Mouse (Mus musculus) adipose tissue, adult 10 weeks (tissue): ENCODE data around the gene Ifnl2. TPM values are rescaled to one million over a fixed set of nuclear protein-coding genes. Genes with fewer than 3 reads are reported as not detected.

Source experiments
- polyA plus RNA-seq: library from polyadenylated mRNA; stranded (reverse); fragments of 350-450 nt; fragmentation: Illumina TruSeq; extraction: RNeasy Lipid Tissue Mini Kit (QIAGEN cat#74804); gene quantifications from one replicate; pipeline ENCODE4 v1.2.3, GENCODE M21; 2014; ENCODE audit warnings: low read depth, low replicate concordance

The Ifnl2 gene
- polyA plus RNA-seq: not detected

GRCm38 (mm10) chr7:28510405-28510974 lies at the start of gene Ifnl2:
Gene Ifnl2, minus strand, starts transcription at chr7:28510455.

GRCm38 (mm10) chr7:28547154-28547553 lies 36.9 kb upstream of the Ifnl2 start, which contains the start of gene Nccrp1:
Gene Nccrp1, minus strand, starts transcription at chr7:28547254.

GRCm38 (mm10) chr7:28540526-28540925 lies 30.3 kb upstream of the Ifnl2 start, which contains the start of gene Sycn:
Gene Sycn, plus strand, starts transcription at chr7:28540885.

GRCm38 (mm10) chr7:28522536-28522935 lies 12.3 kb upstream of the Ifnl2 start, which contains the start of gene Ifnl3:
Gene Ifnl3, plus strand, starts transcription at chr7:28522836.

Other genes with a start within 250 kb of the Ifnl2 start
- 12.9 TPM for gene Eid2, start 242.6 kb downstream of the Ifnl2 start, polyA plus RNA-seq
- 7.6 TPM for gene Eid2b, start 232.7 kb downstream of the Ifnl2 start, polyA plus RNA-seq
- gene Selenov, start 219.3 kb downstream of the Ifnl2 start, polyA plus RNA-seq: 3.1 TPM
- gene Dll3, start 208.2 kb downstream of the Ifnl2 start, polyA plus RNA-seq: 0.20 TPM
- gene Timm50, start 198.4 kb downstream of the Ifnl2 start, polyA plus RNA-seq: 43.6 TPM
- 76.7 TPM for gene Supt5, start 171.7 kb downstream of the Ifnl2 start, polyA plus RNA-seq
- gene Rps16, start 159.8 kb downstream of the Ifnl2 start, polyA plus RNA-seq: 1,121 TPM
- 23.5 TPM for gene Plekhg2, start 137.9 kb downstream of the Ifnl2 start, polyA plus RNA-seq
- 66.5 TPM for gene Zfp36, start 130.2 kb downstream of the Ifnl2 start, polyA plus RNA-seq
- 22.5 TPM for gene Med29, start 117.7 kb downstream of the Ifnl2 start, polyA plus RNA-seq
- 104 TPM for gene Paf1, start 117.5 kb downstream of the Ifnl2 start, polyA plus RNA-seq
- 22.6 TPM for gene Gmfg, start 73.0 kb downstream of the Ifnl2 start, polyA plus RNA-seq
- gene Lrfn1, start 58.5 kb downstream of the Ifnl2 start, polyA plus RNA-seq: 3.8 TPM
- gene Ifnl3, start 12.4 kb upstream of the Ifnl2 start, polyA plus RNA-seq: not detected
- gene Sycn, start 30.4 kb upstream of the Ifnl2 start, polyA plus RNA-seq: 0.72 TPM
- gene Nccrp1, start 36.8 kb upstream of the Ifnl2 start, polyA plus RNA-seq: 0.66 TPM
- 40.2 TPM for gene Samd4b, start 87.7 kb upstream of the Ifnl2 start, polyA plus RNA-seq
- 27.4 TPM for gene Pak4, start 87.7 kb upstream of the Ifnl2 start, polyA plus RNA-seq
- gene Acp7, start 120.9 kb upstream of the Ifnl2 start, polyA plus RNA-seq: not detected
- gene Fbxo27, start 182.4 kb upstream of the Ifnl2 start, polyA plus RNA-seq: 0.66 TPM
- gene Fbxo17, start 206.3 kb upstream of the Ifnl2 start, polyA plus RNA-seq: 1.5 TPM
- 76.4 TPM for gene Mrps12, start 231.4 kb upstream of the Ifnl2 start, polyA plus RNA-seq
- 6.2 TPM for gene Sars2, start 231.5 kb upstream of the Ifnl2 start, polyA plus RNA-seq
- not detected for gene Ccer2, start 245.7 kb upstream of the Ifnl2 start, polyA plus RNA-seq